Mouse (Mus musculus) E14TG2a.4 (cell line): ENCODE measurements around the gene Smpdl3b.

ENCODE experiments used
- CTCF ChIP-seq: conservative IDR thresholded peaks from 2 replicates; pipeline ENCODE4 v1.5.1; 2014; ENCODE audit warnings: low read length
- NANOG ChIP-seq: IDR thresholded peaks from 2 replicates; pipeline ENCODE4 v1.6.1; 2014; ENCODE audit warnings: borderline replicate concordance, low read length, mixed read lengths
- POU5F1 ChIP-seq: IDR thresholded peaks from 2 replicates; pipeline ENCODE4 v1.6.1; 2014; ENCODE audit warnings: low read length, borderline replicate concordance

DNA sequence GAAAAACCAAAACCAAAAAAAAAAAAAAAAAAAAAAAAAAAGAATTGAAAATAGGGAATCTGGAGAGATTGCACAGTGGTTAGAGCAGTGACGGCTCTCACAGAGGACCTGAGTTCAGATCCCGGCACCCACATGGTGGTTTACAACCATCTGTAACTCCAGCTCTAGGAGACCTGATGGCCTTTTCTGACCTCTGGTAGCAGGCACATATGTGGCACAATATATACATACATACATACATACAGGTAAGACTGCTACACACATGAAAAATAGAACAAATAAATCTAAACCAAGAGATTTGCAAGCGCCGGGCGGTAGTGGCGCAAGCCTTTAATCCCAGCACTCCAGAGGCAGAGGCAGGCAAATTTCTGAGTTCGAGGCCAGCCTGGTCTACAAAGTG lies 46.8 kb upstream of the Smpdl3b start:
- no peak for TF ChIP-seq CTCF
- TF ChIP-seq NANOG, result no peak
- TF ChIP-seq POU5F1, result no peak
